Comparison of ENCODE assay signal across 27 mouse cellular contexts in genomic region chr9:26264867-26265725, GRCm38 (mm10).
DNase-seq lines count a peak whose midpoint lies in the region; ATAC-seq lines count a peak whose summit lies in the region.
"Had no signal": no experiment of that assay in that cellular context is flagged by ENCODE, and none has a peak within 500 bp of the region (broad histone marks: within the 10 kb centered on the region; RNA-seq: fewer than 3 reads in every experiment).

No protein-coding gene starts in this region.

- no peaks in the 10 kb centered on the region for H3K36me3 ChIP-seq in hindbrain, embryonic 13.5 days
- H3K36me3 ChIP-seq: forebrain, embryonic 12.5 days; heart, embryonic 13.5 days; hindbrain, embryonic 15.5 days; intestine, embryonic 15.5 days; liver, embryonic 12.5 days; midbrain, embryonic 15.5 days; neural tube, embryonic 15.5 days had no signal

- H3K9me3 ChIP-seq in hindbrain, embryonic 13.5 days = no peaks in the 10 kb centered on the region
- H3K9me3 ChIP-seq: forebrain, embryonic 12.5 days; hindbrain, embryonic 15.5 days; intestine, embryonic 15.5 days; liver, embryonic 12.5 days; midbrain, embryonic 15.5 days; neural tube, embryonic 15.5 days had no signal

- H3K4me2 ChIP-seq in hindbrain, embryonic 13.5 days = no peak overlapping the region
- H3K4me2 ChIP-seq: forebrain, embryonic 12.5 days; heart, embryonic 13.5 days; hindbrain, embryonic 15.5 days; intestine, embryonic 15.5 days; liver, embryonic 12.5 days; midbrain, embryonic 15.5 days; neural tube, embryonic 15.5 days had no signal

- H3K9ac ChIP-seq in hindbrain, embryonic 13.5 days = no peak overlapping the region
- H3K9ac ChIP-seq: forebrain, embryonic 12.5 days; heart, embryonic 13.5 days; hindbrain, embryonic 15.5 days; intestine, embryonic 15.5 days; liver, embryonic 12.5 days; midbrain, embryonic 15.5 days; neural tube, embryonic 15.5 days had no signal

- no peak overlapping the region for H3K4me3 ChIP-seq in hindbrain, embryonic 13.5 days
- H3K4me3 ChIP-seq: forebrain, embryonic 12.5 days; heart, embryonic 13.5 days; hindbrain, embryonic 15.5 days; intestine, embryonic 15.5 days; liver, embryonic 12.5 days; midbrain, embryonic 15.5 days; myocyte; neural tube, embryonic 15.5 days had no signal

- no peak overlapping the region for H3K27ac ChIP-seq in hindbrain, embryonic 13.5 days
- H3K27ac ChIP-seq: forebrain, embryonic 12.5 days; heart, embryonic 13.5 days; hindbrain, embryonic 15.5 days; intestine, embryonic 15.5 days; liver, embryonic 12.5 days; midbrain, embryonic 15.5 days; neural tube, embryonic 15.5 days had no signal

- WGBS in hindbrain, embryonic 13.5 days = 85% methylated on average over 3 of the region's 3 CpGs

- H3K27me3 ChIP-seq in hindbrain, embryonic 13.5 days = no peaks in the 10 kb centered on the region
- H3K27me3 ChIP-seq: forebrain, embryonic 12.5 days; heart, embryonic 13.5 days; hindbrain, embryonic 15.5 days; intestine, embryonic 15.5 days; liver, embryonic 12.5 days; midbrain, embryonic 15.5 days; neural tube, embryonic 15.5 days had no signal

- intact Hi-C loops in left cerebral cortex, postnatal 36 days (cut with DNase I) = loop anchor here (10.0 kb wide), 1 partner anchor 370 kb away; no protein-coding TSS in a partner anchor

- DNase-seq in frontal cortex, adult 2 months (ENCODE audit: extremely low spot score in 1 of 2, low spot score in 1 of 2) = peak; percentile 70 to 81
- DNase-seq in frontal cortex, postnatal 36 days (ENCODE audit: low spot score in 2 of 2) = peak; percentile 61 to 81
- DNase-seq in layer of hippocampus, postnatal 14 days (ENCODE audit: low spot score in 2 of 2) = peak; percentile 27 to 73
- peak; percentile 53 to 60 for DNase-seq in left cerebral cortex, postnatal 36 days (ENCODE audit: low spot score in 2 of 2)
- DNase-seq in ovary, postnatal 36 days (ENCODE audit: low spot score) = no peak
- no peak for DNase-seq in cerebellum, postnatal 36 days
- DNase-seq in embryo, embryonic 9.5 days (ENCODE audit: extremely low spot score) = no peak
- DNase-seq: adrenal gland, adult 2 months; cerebellum, postnatal 10 days; gastrocnemius, postnatal 10 days; heart, adult 18-20 months; heart, postnatal 36 days; kidney, adult 9 months; kidney, postnatal 4 days; lung, adult 2 months; spleen, adult 18-20 months; thymus, adult 18-20 months; thymus, postnatal 4 days had no signal

- no peaks in the 10 kb centered on the region for H3K4me1 ChIP-seq in hindbrain, embryonic 13.5 days (replicated peaks)
- H3K4me1 ChIP-seq: forebrain, embryonic 12.5 days; heart, embryonic 13.5 days; hindbrain, embryonic 15.5 days; intestine, embryonic 15.5 days; liver, embryonic 12.5 days; midbrain, embryonic 15.5 days; neural tube, embryonic 15.5 days had no signal

- no peak for ATAC-seq in hindbrain, embryonic 13.5 days (ENCODE audit: low FRiP score)
- ATAC-seq: intestine, embryonic 15.5 days; liver, embryonic 12.5 days; midbrain, embryonic 15.5 days had no signal

Comparison
In these comparisons a context has a peak if more than half of its experiments do, and no peak if none do; other contexts are left out.
1. DNase-seq: peak in frontal cortex, adult 2 months (2 of 2), frontal cortex, postnatal 36 days (2 of 2), layer of hippocampus, postnatal 14 days (2 of 2) and left cerebral cortex, postnatal 36 days (2 of 2); none in ovary, postnatal 36 days (single experiment), cerebellum, postnatal 36 days (0 of 2) and embryo, embryonic 9.5 days (single experiment).